Mouse (Mus musculus): ENCODE measurements around the gene Akr1c14.
"Not testable (repeated sequence)": the region's sequence is repeated elsewhere in the genome, so short reads cannot be mapped to it uniquely, and the experiment has no call there.

Gene Akr1c14

DNA sequence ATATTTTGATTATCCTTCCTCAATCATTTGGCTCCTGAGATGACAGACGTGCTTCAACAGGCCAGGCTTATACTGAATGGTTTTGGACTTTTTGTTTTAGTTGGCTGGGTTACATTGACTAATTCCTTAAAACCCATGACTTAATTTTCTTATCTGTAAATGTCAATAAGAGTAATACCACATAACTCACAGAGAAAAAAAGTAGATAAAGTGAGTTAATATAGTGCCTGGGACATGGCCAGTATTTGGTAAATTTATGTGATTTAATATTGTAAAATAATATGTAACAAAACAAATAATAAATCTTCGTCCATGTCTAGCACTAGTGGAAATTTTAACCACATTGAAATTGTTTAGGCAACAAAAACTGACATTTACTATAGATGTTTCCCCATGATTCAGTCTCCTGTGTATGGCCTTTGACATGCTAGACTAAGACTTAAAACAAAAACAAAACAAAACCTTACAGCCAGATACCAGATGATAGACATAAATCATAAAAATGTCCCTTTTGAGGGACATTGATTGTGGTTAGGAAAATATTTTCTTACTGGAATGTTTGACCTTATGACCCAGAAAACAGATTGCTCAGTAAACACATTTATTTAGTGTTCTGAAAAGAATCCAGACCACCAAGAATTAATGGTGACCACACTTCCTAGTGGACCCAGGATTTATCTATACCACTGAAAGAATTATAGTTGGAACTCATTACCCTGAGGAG lies 70.5 kb downstream of the Akr1c14 start:
- DNase-seq (ENCODE audit: low read depth, low spot score) = no peak

DNA sequence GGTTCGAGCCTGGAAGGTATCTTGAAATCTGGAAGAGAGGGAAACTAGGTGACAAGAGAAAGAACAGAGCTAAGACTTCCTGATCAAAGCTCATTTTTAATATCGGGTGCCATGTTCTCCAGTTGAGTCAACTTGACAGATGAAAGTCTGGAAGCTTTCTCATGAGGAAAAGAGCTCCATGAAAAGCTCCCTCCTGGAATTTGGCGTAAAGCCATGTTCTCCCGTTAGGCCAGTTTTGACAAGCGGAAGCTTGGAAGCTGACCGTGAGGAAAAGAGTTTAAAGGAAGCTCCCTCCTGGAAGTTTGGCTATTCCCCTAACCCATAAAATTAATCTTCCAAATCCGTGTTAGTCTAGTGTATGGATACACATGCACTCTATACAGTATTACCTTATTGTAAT lies 74.3 kb downstream of the Akr1c14 start:
- DNase-seq (ENCODE audit: low read depth, low spot score) = no peak

DNA sequence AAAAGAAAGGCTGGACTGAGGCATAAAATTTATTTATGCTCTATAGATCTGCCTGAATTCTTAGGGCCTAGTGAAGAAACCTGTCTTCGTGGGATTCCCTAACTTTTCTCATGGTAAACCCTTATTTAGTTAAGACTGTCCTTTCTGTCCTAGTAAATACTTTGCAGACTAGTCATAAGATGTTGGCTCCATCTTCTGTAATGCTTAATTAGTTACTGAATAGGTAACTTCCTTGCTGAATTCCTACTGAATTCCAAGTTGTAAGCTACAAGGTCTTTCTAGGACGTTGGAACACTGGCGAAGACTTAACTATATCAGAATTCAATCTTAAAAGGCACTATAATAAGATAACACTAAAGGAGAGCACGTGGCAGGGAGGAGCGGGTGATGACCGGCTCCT lies 75.7 kb downstream of the Akr1c14 start:
- not testable (repeated sequence) for DNase-seq (ENCODE audit: low read depth, low spot score)

DNA sequence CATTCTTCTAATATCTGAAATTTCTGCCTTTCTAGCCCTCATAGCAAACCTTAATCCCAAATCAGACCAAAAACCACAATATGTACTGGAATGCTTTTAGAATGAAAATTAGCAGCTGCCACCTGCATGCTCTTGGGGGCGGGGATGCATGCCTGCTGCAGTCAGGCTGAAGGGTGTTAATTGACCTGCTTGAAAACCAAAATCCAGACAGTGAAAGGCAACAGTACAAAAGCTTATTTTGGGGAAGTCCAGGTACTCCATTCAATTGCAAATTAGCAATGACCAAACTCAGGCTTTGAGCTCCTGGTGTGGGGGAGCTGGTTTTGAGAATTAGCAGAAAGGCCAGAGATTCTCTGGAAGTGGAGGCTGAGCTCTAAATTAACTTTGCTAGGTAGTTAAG lies 77.0 kb downstream of the Akr1c14 start:
- DNase-seq (ENCODE audit: low read depth, low spot score) = peak; percentile 48

DNA sequence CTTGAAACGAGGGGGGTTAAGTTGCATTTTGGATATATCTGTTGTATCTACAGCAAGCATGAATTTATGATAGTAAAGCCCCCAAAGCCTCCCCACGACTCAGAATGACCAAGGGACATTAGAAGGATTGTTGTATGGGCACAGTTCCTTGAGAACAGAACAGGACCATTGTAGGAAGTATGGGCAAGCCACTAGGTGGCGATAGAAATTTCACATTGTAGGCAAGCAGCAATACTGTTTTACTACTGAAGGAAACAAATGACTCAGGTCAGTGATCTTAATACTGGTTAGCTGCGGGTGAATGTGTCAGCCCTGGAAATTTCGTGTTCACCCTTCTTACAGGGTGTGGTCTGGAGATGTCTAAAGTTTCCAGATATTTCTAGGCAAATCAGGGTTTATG lies 80.3 kb downstream of the Akr1c14 start:
- DNase-seq (ENCODE audit: low read depth, low spot score) = peak; percentile 65

DNA sequence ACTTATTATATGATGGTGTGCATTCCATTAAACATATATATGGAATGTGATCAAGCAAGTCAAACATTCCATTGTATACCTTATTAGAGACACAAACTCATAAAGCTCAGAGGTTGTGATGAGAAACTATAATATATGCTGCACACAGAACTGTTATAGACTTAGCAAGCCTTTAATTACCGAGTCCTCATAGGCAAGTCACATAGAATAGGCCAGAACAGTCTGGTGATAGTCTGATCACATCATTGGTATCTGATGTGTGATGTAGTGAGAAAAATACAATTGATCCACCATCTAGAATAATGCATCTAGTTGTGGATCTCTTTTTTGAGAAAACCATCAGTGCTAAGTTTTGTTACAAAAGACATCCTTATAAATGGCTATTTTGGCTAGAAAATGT lies 82.5 kb downstream of the Akr1c14 start:
- DNase-seq (ENCODE audit: low read depth, low spot score) = no peak

DNA sequence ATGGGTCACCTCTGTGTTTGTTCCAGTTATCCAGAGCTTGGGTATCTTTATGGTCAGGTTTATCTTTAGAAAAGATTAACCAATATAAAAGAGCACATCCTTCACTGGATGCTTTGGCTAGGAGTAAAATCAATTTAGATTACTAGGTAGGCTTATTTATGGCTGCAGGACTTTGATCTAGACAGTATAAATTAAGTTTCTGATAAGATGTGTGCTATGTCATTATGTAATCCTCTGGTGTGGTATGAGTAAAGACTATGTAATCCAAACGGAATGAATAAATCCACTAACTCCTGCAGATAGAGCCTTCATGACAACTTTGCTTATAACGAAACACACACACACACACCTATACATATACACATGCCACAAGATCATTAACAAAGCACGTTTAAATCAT lies 82.9 kb downstream of the Akr1c14 start:
- DNase-seq (ENCODE audit: low read depth, low spot score) = no peak

DNA sequence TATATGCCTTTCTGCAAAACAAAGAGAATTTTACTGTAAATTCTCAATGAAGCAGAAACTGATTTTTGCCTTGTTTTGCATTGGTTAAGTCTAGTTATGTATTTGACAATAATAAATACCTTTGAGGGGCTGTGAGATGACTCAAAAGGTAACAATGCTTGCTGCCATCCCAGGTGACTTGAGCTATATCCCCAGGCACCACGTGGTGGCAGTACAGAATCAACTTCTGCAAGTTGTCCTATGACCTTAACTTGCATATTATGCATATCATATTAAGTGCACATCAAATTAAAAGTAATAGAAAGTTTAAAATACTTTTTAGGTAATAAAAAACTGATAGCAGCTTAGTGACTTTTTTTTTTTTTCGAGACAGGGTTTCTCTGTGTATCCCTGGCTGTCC lies 84.3 kb downstream of the Akr1c14 start:
- peak; percentile 42 for DNase-seq (ENCODE audit: low read depth, low spot score)
